Mouse (Mus musculus): ENCODE data around the gene Gm498.

GRCm38 (mm10) chr7:143834972-143835371, 31.7 kb upstream of the Gm498 start:
- TF ChIP-seq EP300 (optimal IDR thresholded peaks at IDR 0.05) (no peak), CTCF (IDR thresholded peaks at IDR 0.05; ENCODE audit: low read depth) (no peak)

Data from stomach, postnatal 0 days (tissue).